Mouse (Mus musculus): ENCODE data around the gene Nol6. TPM values are rescaled to one million over a fixed set of nuclear protein-coding genes. Genes with fewer than 3 reads are reported as not detected.
"Not testable (repeated sequence)": the region's sequence is repeated elsewhere in the genome, so short reads cannot be mapped to it uniquely, and the experiment has no call there.

Gene Nol6
- total and polyA plus RNA-seq, 2 experiments from 2014 or later, result 7.3 to 39.8 TPM

DNA sequence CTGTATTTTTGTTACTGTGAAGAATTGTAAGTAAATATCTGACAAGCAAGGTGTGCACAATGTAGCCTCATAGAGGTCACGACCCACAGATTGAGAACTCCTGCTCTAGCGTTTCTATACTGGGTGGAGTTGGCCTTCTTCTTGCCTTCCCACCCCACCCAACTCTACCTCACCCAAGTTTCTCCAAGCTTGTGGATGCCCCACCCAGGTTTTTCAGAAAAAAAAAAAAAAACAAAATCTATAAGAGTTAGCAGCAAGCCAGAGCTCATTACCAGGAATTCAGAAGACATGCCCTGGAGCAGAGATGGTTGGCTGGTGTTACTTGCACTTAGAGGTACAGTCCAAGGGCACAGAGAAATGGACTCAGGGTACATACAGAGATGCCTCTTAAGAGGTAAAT is 34.5 kb downstream of the Nol6 start:
- Histone ChIP-seq H3K36me3 (replicated peaks; ENCODE audit: control insufficient read depth, insufficient read depth, low read length) (no peaks in the 10 kb centered on the region), H3K4me1 (ENCODE audit: control insufficient read depth, insufficient read depth) (peaks cover 8% of the 10 kb centered on the region; the same call in 1 of the 2 replicates), H3K4me2 (ENCODE audit: low read depth, low read length) (no peak overlapping the region), H3K4me3 (ENCODE audit: low read depth, low read length) (no peak overlapping the region), H3K9me3 (replicated peaks; ENCODE audit: control insufficient read depth, low read length) (no peaks in the 10 kb centered on the region), H3K27ac (ENCODE audit: low read depth) (no peak overlapping the region), H3K9ac (replicated peaks; ENCODE audit: low read depth, low read length) (no peak overlapping the region), H3K27me3 (ENCODE audit: control insufficient read depth, insufficient read depth, low read length) (no peaks in the 10 kb centered on the region)
- TF ChIP-seq EP300 (IDR thresholded peaks at IDR 0.05; ENCODE audit: low read depth) (no peak), CTCF (IDR thresholded peaks at IDR 0.05; ENCODE audit: low read depth) (no peak)
- DNase-seq (ENCODE audit: low spot score), result no peak
- no peak for ATAC-seq (ENCODE audit: insufficient read depth, low read depth)
- 68% methylated on average over 2 of the region's 2 CpGs for WGBS

DNA sequence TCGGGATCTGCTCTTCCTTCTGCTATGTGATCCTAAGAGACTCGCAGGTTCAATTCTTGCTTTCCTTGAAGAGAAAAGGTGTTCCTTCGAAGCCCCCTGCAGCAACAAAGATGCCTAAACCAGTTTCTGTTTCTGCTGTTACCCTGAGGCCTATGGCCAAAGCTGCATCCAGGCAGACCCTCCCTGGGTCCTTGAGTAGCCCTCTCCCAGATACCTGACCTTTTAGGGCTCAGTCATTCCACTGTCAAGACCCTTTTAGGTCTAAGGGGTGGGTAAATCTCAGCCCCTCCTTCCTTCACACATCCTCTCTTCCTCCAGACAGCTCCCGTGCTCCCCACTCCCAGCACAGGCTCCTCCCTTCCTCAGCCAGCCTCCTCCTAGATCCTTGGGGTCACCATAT is 35.1 kb downstream of the Nol6 start:
- Histone ChIP-seq H3K9me3 (replicated peaks; ENCODE audit: control insufficient read depth, low read length) (no peaks in the 10 kb centered on the region), H3K27me3 (ENCODE audit: control insufficient read depth, insufficient read depth, low read length) (no peaks in the 10 kb centered on the region), H3K4me3 (ENCODE audit: low read depth, low read length) (no peak overlapping the region), H3K27ac (ENCODE audit: low read depth) (no peak overlapping the region), H3K4me1 (ENCODE audit: control insufficient read depth, insufficient read depth) (peaks cover 4% of the 10 kb centered on the region; the same call in 1 of the 2 replicates), H3K36me3 (replicated peaks; ENCODE audit: control insufficient read depth, insufficient read depth, low read length) (no peaks in the 10 kb centered on the region), H3K9ac (replicated peaks; ENCODE audit: low read depth, low read length) (no peak overlapping the region), H3K4me2 (ENCODE audit: low read depth, low read length) (no peak overlapping the region)
- DNase-seq (ENCODE audit: low spot score) (no peak), ATAC-seq (ENCODE audit: insufficient read depth, low read depth) (no peak)
- WGBS, result 75% methylated on average over 4 of the region's 4 CpGs
- TF ChIP-seq EP300 (IDR thresholded peaks at IDR 0.05; ENCODE audit: low read depth) (no peak), CTCF (IDR thresholded peaks at IDR 0.05; ENCODE audit: low read depth) (no peak)

DNA sequence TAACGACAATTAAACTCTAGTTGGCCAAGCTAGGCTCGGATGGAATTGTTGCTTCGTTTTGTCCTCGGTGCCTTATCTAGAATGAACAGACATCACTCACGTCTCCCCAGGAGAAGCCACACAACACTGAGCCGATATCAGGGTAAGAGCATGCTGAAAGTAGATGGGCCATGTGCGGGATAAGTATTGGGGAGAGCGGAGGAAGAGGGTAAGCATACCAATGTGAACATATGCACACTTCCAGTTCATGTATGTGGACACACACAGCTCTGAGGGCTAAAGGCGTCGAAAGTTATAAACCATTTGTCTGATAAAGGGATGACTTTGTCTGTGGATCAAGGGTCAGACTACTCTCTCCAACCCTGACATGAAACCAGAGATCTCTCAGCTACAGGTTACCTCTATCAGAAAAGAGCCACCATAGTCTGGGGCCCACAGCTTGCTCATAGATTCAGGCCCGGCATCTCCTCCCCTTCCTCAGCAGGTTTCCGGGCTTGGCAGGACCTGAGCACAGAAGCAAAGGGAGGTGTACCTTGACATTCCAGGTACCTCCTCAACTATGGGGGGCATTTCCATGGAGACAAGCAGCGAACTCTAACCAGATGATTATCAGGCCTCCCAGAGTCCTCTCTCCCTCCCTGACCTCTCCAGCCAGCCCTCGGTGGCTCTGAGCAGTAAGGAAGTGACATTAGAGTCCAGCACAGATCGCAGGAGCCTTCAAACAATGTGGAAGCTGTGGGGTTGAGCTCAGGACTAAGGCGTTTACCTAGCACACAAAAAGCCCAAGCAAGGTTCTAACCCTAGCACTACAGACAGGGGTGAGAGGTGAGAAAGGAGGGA is 36.6 kb downstream of the Nol6 start:
- TF ChIP-seq CTCF (IDR thresholded peaks at IDR 0.05; ENCODE audit: low read depth) (no peak), EP300 (IDR thresholded peaks at IDR 0.05; ENCODE audit: low read depth) (no peak)
- no peak overlapping the region for H3K9ac ChIP-seq (replicated peaks; ENCODE audit: low read depth, low read length)
- ATAC-seq (ENCODE audit: insufficient read depth, low read depth), result no peak
- H3K4me1 ChIP-seq (ENCODE audit: control insufficient read depth, insufficient read depth), result no peaks in the 10 kb centered on the region
- no peak overlapping the region for H3K27ac ChIP-seq (ENCODE audit: low read depth)
- no peaks in the 10 kb centered on the region for H3K9me3 ChIP-seq (replicated peaks; ENCODE audit: control insufficient read depth, low read length)
- DNase-seq (ENCODE audit: low spot score), result no peak
- WGBS, result 64% methylated on average over 16 of the region's 16 CpGs
- H3K4me2 ChIP-seq (ENCODE audit: low read depth, low read length), result no peak overlapping the region
- no peak overlapping the region for H3K4me3 ChIP-seq (ENCODE audit: low read depth, low read length)
- no peaks in the 10 kb centered on the region for H3K36me3 ChIP-seq (replicated peaks; ENCODE audit: control insufficient read depth, insufficient read depth, low read length)
- H3K27me3 ChIP-seq (ENCODE audit: control insufficient read depth, insufficient read depth, low read length), result no peaks in the 10 kb centered on the region

DNA sequence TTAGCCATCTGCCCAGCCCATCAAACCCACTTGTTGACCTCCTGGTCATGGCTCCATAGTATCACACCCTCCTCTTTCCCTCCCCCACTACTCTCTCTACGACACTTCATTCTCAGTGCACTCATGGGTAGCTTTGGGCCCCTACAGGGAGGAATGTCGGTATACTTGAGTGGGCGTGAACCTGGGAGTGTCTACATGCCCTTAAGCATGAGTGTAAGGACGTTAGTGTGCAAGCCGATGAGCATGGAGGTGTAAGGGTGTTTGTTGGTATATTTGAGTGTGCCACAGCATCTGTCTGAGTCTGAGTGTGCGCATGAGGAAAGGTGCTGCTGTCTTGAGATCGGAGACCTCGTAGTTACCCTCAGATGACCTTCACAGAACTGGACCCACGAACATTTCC is 37.3 kb downstream of the Nol6 start:
- no peak for DNase-seq (ENCODE audit: low spot score)
- ATAC-seq (ENCODE audit: insufficient read depth, low read depth), result no peak
- TF ChIP-seq EP300 (IDR thresholded peaks at IDR 0.05; ENCODE audit: low read depth) (no peak), CTCF (IDR thresholded peaks at IDR 0.05; ENCODE audit: low read depth) (no peak)
- Histone ChIP-seq H3K27ac (ENCODE audit: low read depth) (no peak overlapping the region), H3K9me3 (replicated peaks; ENCODE audit: control insufficient read depth, low read length) (no peaks in the 10 kb centered on the region), H3K4me1 (ENCODE audit: control insufficient read depth, insufficient read depth) (no peaks in the 10 kb centered on the region), H3K4me2 (ENCODE audit: low read depth, low read length) (no peak overlapping the region), H3K4me3 (ENCODE audit: low read depth, low read length) (no peak overlapping the region), H3K9ac (replicated peaks; ENCODE audit: low read depth, low read length) (no peak overlapping the region), H3K36me3 (replicated peaks; ENCODE audit: control insufficient read depth, insufficient read depth, low read length) (no peaks in the 10 kb centered on the region), H3K27me3 (ENCODE audit: control insufficient read depth, insufficient read depth, low read length) (no peaks in the 10 kb centered on the region)
- WGBS, result 63% methylated on average over 9 of the region's 9 CpGs

DNA sequence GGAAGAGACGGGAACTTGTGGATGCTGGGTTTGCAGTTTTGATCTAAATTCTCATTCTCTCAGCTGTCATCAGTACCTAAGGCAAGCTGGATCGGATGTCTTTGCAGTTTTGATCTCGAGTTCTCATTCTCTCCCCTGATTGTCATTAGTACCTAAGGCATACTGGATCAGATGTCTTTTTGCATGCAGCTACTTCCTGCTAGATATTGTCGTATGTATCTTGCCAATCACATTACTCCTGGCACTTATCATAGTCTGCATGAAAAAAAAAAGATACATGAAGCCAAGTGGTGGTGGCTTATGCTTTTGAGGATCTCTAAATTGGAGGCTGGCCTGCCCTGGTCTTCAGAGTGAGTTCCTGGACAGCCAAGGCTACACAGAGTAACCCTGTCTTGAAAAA is 39.4 kb downstream of the Nol6 start:
- no peaks in the 10 kb centered on the region for H3K4me1 ChIP-seq (ENCODE audit: control insufficient read depth, insufficient read depth)
- H3K9ac ChIP-seq (replicated peaks; ENCODE audit: low read depth, low read length), result no peak overlapping the region
- no peak for TF ChIP-seq CTCF (IDR thresholded peaks at IDR 0.05; ENCODE audit: low read depth)
- no peak overlapping the region for H3K27ac ChIP-seq (ENCODE audit: low read depth)
- DNase-seq (ENCODE audit: low spot score), result no peak
- no peaks in the 10 kb centered on the region for H3K27me3 ChIP-seq (ENCODE audit: control insufficient read depth, insufficient read depth, low read length)
- WGBS, result 74% methylated on average over 4 of the region's 4 CpGs
- no peak overlapping the region for H3K4me3 ChIP-seq (ENCODE audit: low read depth, low read length)
- no peaks in the 10 kb centered on the region for H3K9me3 ChIP-seq (replicated peaks; ENCODE audit: control insufficient read depth, low read length)
- ATAC-seq (ENCODE audit: insufficient read depth, low read depth), result no peak
- no peaks in the 10 kb centered on the region for H3K36me3 ChIP-seq (replicated peaks; ENCODE audit: control insufficient read depth, insufficient read depth, low read length)
- no peak overlapping the region for H3K4me2 ChIP-seq (ENCODE audit: low read depth, low read length)

- H3K36me3 ChIP-seq (replicated peaks; ENCODE audit: control insufficient read depth, insufficient read depth, low read length); H3K27me3 ChIP-seq (ENCODE audit: control insufficient read depth, insufficient read depth, low read length); H3K27ac ChIP-seq (ENCODE audit: low read depth); H3K4me2 ChIP-seq (ENCODE audit: low read depth, low read length); H3K4me1 ChIP-seq (ENCODE audit: control insufficient read depth, insufficient read depth); ATAC-seq (ENCODE audit: insufficient read depth, low read depth); H3K9me3 ChIP-seq (replicated peaks; ENCODE audit: control insufficient read depth, low read length); DNase-seq (ENCODE audit: low spot score); H3K4me3 ChIP-seq (ENCODE audit: low read depth, low read length); H3K9ac ChIP-seq (replicated peaks; ENCODE audit: low read depth, low read length): not testable (repeated sequence)
- 40% methylated on average over 4 of the region's 4 CpGs for WGBS
Observed at GRCm38 (mm10) chr4:41082803-41083202, 41.5 kb downstream of the Nol6 start.
